Mouse (Mus musculus) subcutaneous adipose tissue, adult 2 months (tissue): Measurements from ENCODE around the gene Srgap1. TPM values are rescaled to one million over a fixed set of nuclear protein-coding genes. Genes with fewer than 3 reads are reported as not detected.

Source experiments
- polyA plus RNA-seq: library from polyadenylated mRNA; depleted of rRNA; stranded (reverse); fragments of >200 nt; gene quantifications from 2 replicates; pipeline ENCODE4 v1.2.3, GENCODE M21; 2012; ENCODE audit warnings: low replicate concordance; rRNA removed

Gene Srgap1
- polyA plus RNA-seq: 9.4 and 15.1 TPM in 2 replicates

DNA sequence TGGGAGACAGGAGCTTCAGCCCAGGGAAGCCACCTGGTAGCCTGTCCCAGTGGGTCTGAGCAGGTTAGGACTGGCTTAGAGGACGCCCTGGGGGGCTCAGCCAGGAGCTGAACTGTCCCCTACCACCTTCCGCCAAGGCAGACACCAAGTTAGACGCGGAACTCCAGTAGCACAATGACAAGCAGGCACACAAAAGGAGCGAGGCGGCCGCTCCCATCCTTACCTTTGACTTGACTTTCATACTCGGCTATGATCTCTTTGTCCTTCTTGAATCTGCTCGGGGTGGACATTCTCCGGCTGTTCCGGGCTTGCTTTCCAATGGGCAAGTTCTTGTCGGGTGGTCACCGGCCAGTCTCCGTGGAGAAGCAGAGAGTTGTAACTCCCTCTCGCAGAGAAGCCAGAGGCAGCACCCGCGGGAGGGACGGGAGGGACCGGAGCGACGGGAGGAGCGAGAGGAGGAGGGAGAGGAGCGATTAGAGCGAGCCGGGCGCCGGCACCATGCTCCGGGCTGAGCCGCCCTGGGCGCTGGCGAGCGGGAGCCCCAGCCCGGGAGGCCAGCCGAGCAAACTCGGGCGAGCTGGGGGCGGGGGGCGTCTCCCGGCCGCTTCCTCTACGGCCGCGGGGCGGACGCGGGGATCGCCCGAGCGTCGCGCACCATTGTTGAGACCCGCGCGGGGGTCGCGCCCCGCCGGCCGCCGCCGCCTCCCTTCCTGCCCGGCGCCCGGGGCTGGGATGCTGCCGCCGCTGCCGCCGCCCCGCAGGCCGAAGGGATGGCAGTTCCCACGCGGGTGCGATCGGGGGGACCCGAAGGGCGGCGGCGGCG, at the start of gene Srgap1:
Gene Srgap1, minus strand, starts transcription at position 412 of the 823 bp plus-strand sequence.

DNA sequence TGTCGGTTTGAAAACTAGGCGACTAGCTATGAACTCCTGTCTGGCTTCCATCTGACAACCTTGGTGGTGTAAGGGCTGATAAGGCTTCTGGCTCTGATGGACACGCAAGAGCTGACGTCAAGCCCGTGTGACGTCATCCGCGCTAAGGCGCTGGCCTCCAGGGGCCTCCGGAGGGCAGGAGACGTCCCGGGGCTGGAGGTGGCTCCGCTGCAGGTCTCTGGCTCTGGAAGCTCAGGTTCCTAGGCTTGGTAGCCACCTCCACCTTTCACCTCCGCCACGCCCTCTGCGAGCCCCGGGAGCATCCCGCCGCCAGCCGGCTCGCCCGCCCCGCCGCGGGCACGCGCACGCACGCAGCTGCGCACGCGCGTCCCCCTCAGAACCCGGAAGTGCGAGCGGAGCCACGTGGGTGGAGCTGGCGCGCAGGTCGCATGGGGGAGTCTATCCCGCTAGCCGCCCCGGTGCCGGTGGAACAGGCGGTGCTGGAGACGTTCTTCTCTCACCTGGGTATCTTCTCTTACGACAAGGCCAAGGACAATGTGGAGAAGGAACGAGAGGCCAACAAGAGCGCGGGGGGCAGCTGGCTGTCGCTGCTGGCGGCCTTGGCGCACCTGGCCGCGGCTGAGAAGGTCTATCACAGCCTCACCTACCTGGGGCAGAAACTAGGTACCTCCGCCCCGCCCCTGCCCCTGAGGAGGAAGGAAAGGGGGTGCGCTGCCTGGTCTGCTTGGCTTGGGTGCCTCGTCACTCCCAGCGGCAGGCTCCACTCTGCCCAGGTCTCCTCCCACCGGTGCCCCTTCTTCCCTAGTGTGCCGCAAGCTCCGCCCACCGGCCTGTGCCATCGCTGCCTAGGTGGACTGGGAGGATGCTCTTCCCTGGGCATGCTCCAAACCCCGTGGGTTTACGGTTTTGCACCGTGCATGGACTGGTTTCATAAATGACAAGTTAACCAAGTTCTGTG, 307.3 kb downstream of the Srgap1 start, which contains the start of gene BC048403:
Gene BC048403, plus strand, starts transcription at position 390 of the 958 bp plus-strand sequence.

Other genes starting within 250 kb of the Srgap1 start
- gene Rxylt1, start 50.1 kb upstream of the Srgap1 start, polyA plus RNA-seq: 7.5 and 10.5 TPM in 2 replicates